Mouse (Mus musculus) ES-Bruce4 (cell line): ENCODE results near the gene Atp5c1. TPM values are rescaled to one million over a fixed set of nuclear protein-coding genes. Genes with fewer than 3 reads are reported as not detected.

Experiments
- H3K27ac ChIP-seq: 2 replicates; pipeline ENCODE4 v1.5.1; 2012; ENCODE audit warnings: low read length, inconsistent platforms; ENCODE audit not compliant: insufficient read depth
- H3K27me3 ChIP-seq: 2 replicates; pipeline ENCODE4 v1.6.1; 2012; ENCODE audit warnings: mild to moderate bottlenecking, low read length, inconsistent platforms; ENCODE audit not compliant: control insufficient read depth, poor library complexity, insufficient read depth, severe bottlenecking
- H3K36me3 ChIP-seq: 2 replicates; pipeline ENCODE4 v1.6.1; 2012; ENCODE audit warnings: inconsistent platforms, mild to moderate bottlenecking, low read length, moderate library complexity; ENCODE audit not compliant: control insufficient read depth, poor library complexity, insufficient read depth, severe bottlenecking
- H3K4me1 ChIP-seq: one replicate; pipeline ENCODE4 v1.8.1; 2011; ENCODE audit warnings: low read length; ENCODE audit not compliant: control insufficient read depth, insufficient read depth
- H3K4me3 ChIP-seq: 2 replicates; pipeline ENCODE4 v1.5.1; 2011; ENCODE audit warnings: low read depth, mild to moderate bottlenecking, low read length
- H3K9ac ChIP-seq: 2 replicates; pipeline ENCODE4 v1.6.1; 2012; ENCODE audit warnings: low read depth, mild to moderate bottlenecking, inconsistent platforms; ENCODE audit not compliant: poor library complexity, severe bottlenecking
- H3K9me3 ChIP-seq: replicated peaks from 2 replicates; pipeline ENCODE4 v1.6.1; 2012; ENCODE audit warnings: mild to moderate bottlenecking, low read length, inconsistent platforms; ENCODE audit not compliant: control insufficient read depth, poor library complexity, insufficient read depth, severe bottlenecking
- CTCF ChIP-seq: IDR thresholded peaks from one replicate; pipeline ENCODE4 v1.8.1; 2011; ENCODE audit warnings: low read depth, low read length
- EP300 ChIP-seq: IDR thresholded peaks from 2 replicates; pipeline ENCODE4 v1.6.1; 2011; ENCODE audit warnings: low read depth, low read length; ENCODE audit not compliant: insufficient read depth
- POLR2A ChIP-seq: IDR thresholded peaks from one replicate; pipeline ENCODE4 v1.8.1; 2011; ENCODE audit warnings: low read length; ENCODE audit not compliant: insufficient read depth
- polyA plus RNA-seq: library from polyadenylated mRNA; stranded (reverse); fragments of >200 nt; gene quantifications from 2 replicates; pipeline ENCODE4 v1.2.4, GENCODE M21; 2011; ENCODE audit warnings: low read depth; ENCODE audit not compliant: missing spikeins, insufficient read depth, insufficient read length

Atp5c1 gene
- 435 and 452 TPM in 2 replicates for polyA plus RNA-seq

DNA sequence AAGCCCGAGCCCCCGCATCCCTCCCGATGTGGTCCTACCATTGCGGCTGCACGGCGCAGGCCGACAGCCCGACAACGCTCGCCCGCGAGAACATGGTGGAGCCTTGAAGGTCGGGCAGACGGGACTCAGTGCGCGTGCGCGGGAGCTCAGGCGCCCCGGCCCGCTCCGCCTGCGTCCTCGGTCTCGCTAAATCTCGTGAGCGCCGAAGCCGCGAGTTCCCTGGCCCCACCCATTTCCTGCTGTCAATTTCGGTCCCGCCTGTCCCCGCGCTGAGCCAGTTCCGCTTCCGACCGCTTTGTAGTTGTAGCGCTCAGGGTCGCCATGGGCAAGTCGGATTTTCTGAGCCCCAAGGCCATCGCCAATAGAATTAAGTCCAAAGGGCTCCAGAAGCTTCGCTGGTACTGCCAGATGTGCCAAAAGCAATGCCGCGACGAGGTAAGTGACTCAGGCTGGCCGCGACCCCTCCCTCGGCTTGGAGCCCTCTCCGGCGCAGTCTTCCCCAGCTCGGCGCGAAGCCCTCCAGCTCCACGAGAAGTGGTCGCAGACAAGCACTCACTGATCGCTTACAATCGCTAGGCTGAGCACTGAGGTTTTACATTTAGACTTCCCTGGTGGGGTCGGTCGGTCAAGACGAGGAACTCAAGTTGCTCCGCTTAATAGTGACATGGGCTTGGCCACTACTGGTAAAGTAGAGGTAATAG, at the start of gene Atp5c1, which contains the start of gene Kin:
Gene Atp5c1 (minus strand): TSS at position 201 of the 701 bp plus-strand sequence.
Gene Kin (plus strand): TSS at position 284 of the 701 bp plus-strand sequence.
- peak within 1 kb of the TSS; percentile 93 for H3K4me3 ChIP-seq
- peak within 1 kb of the TSS; percentile 39; the same call in 1 of the 2 replicates for H3K27ac ChIP-seq
- TF ChIP-seq EP300, result 0 out of 2 replicates have a peak, but pooled peaks have one; percentile 5
- peak; percentile 62 for TF ChIP-seq POLR2A
- no peak for TF ChIP-seq CTCF
- no peaks in the 10 kb centered on the region for H3K4me1 ChIP-seq
- no peaks in the 10 kb centered on the region for H3K27me3 ChIP-seq
- H3K36me3 ChIP-seq, result 0 out of 2 replicates have a peak, but pooled peaks cover 3% of the 10 kb centered on the region
- no peaks in the 10 kb centered on the region for H3K9me3 ChIP-seq
- peak within 1 kb of the TSS; percentile 86 for H3K9ac ChIP-seq

DNA sequence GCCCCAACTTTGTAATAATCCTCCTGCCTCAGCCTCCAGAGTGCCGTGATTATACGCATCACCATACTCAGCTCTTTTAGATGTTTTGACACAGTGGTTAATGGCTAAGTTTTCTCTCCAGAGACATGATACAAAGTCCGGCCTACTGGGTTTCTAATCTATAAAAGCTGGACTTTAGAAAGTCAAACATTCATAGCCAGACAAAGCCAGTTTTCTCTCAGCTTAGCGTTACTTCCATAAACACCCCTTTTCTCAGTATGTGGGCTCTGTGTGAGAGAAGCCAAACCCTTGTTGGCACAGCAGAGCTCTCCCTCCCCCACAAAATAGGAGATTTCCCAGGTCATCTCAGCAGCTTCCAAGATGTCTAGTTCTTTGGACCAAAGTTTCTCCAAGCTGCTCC, 48.3 kb upstream of the Atp5c1 start:
- Histone ChIP-seq H3K4me3 (no peak overlapping the region), H3K27ac (no peak overlapping the region)

DNA sequence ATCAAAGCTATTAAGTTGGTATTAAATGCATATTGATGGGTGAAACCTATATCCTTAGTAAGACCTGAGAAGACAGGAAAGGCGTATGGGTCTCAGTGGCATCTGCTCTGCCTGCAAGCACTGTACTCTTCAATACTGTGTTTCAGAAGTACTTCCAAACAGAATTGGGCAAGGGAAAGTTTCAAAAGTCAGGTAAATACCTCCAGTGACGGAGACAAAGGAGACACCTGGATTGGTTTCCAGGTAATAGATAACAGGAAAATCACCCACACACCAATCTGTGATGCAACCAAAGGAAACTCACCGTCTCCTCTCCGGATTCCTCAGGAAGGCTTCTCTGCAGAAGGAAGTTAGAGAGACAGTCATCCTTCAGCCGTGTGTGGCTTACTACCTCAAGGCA, 47.2 kb upstream of the Atp5c1 start:
- H3K27ac ChIP-seq, result no peak overlapping the region
- H3K27me3 ChIP-seq, result no peaks in the 10 kb centered on the region
- H3K4me3 ChIP-seq, result no peak overlapping the region
- H3K9ac ChIP-seq, result no peak overlapping the region
- H3K36me3 ChIP-seq, result no peaks in the 10 kb centered on the region
- no peak for TF ChIP-seq EP300
- no peaks in the 10 kb centered on the region for H3K4me1 ChIP-seq
- no peaks in the 10 kb centered on the region for H3K9me3 ChIP-seq

More for the DNA sequence above, 48.3 kb upstream of the Atp5c1 start:
- Histone ChIP-seq H3K9ac (no peak overlapping the region), H3K4me1 (no peaks in the 10 kb centered on the region), H3K27me3 (no peaks in the 10 kb centered on the region), H3K9me3 (no peaks in the 10 kb centered on the region), H3K36me3 (no peaks in the 10 kb centered on the region)
- TF ChIP-seq CTCF (no peak), POLR2A (no peak)

DNA sequence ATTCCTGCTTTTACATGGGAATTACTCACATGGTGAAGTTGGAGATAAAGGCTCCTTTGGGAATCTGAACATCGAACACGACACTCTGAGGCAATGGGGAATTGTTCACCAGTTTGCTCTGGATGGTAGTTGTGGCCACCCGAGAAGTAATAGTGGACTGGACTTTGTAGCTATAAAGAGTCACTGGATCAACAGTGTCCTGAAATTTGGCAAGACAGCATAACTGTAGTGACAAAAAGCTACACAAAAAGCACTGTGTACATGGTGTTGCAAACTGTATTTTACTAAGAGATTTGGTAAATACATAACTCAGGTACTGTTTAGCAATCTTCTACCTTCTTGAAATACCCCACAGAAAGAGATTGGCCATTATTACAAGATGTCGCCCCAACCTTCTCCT, 45.8 kb upstream of the Atp5c1 start:
- Histone ChIP-seq H3K4me1 (no peaks in the 10 kb centered on the region), H3K9me3 (no peaks in the 10 kb centered on the region), H3K36me3 (no peaks in the 10 kb centered on the region), H3K27me3 (no peaks in the 10 kb centered on the region), H3K9ac (no peak overlapping the region), H3K4me3 (no peak overlapping the region), H3K27ac (no peak overlapping the region)
- no peak for TF ChIP-seq CTCF
- TF ChIP-seq POLR2A, result no peak
- no peak for TF ChIP-seq EP300

GRCm38 (mm10) chr2:10121826-10122225, 41.5 kb upstream of the Atp5c1 start:
- Histone ChIP-seq H3K27ac (no peak overlapping the region), H3K36me3 (no peaks in the 10 kb centered on the region), H3K4me3 (no peak overlapping the region), H3K4me1 (no peaks in the 10 kb centered on the region), H3K9me3 (no peaks in the 10 kb centered on the region), H3K27me3 (no peaks in the 10 kb centered on the region), H3K9ac (no peak overlapping the region)
- TF ChIP-seq EP300 (no peak), CTCF (no peak), POLR2A (no peak)

- no peaks in the 10 kb centered on the region for H3K36me3 ChIP-seq
- H3K9ac ChIP-seq, result no peak overlapping the region
- no peak overlapping the region for H3K4me3 ChIP-seq
- TF ChIP-seq EP300 (no peak), CTCF (no peak), POLR2A (no peak)
- no peak overlapping the region for H3K27ac ChIP-seq
- no peaks in the 10 kb centered on the region for H3K4me1 ChIP-seq
- H3K27me3 ChIP-seq, result no peaks in the 10 kb centered on the region
- H3K9me3 ChIP-seq, result no peaks in the 10 kb centered on the region
Observed at GRCm38 (mm10) chr2:10119276-10119675, 39.0 kb upstream of the Atp5c1 start.
